Mouse (Mus musculus) CD4-positive naive resting alpha-beta T cell, adult 57 days (primary cell): ENCODE measurements around the gene Tmem86b. TPM values are rescaled to one million over a fixed set of nuclear protein-coding genes. Genes with fewer than 3 reads are reported as not detected.

Experiments
- total RNA-seq: library from RNA; stranded (reverse); gene quantifications from one replicate; pipeline ENCODE4 v1.2.4, GENCODE M21; 2023

Gene Tmem86b
- total RNA-seq, result 59.6 TPM

GRCm38 (mm10) chr7:4631031-4631430 is at the start of gene Tmem86b:
Gene Tmem86b, minus strand, starts transcription at chr7:4631422.

GRCm38 (mm10) chr7:4658912-4659551 is 27.8 kb upstream of the Tmem86b start, which contains the start of gene Ppp6r1:
Gene Ppp6r1, minus strand, starts transcription at chr7:4659019.

GRCm38 (mm10) chr7:4603873-4604272 is 27.3 kb downstream of the Tmem86b start, which contains the start of gene Ptprh:
Gene Ptprh, minus strand, starts transcription at chr7:4604041.

Other genes with a start within 250 kb of the Tmem86b start
- not detected for gene Gp6, start 233.7 kb downstream of the Tmem86b start, total RNA-seq
- 10.8 TPM for gene Rdh13, start 185.8 kb downstream of the Tmem86b start, total RNA-seq
- gene Eps8l1, start 170.7 kb downstream of the Tmem86b start, total RNA-seq, result 18.9 TPM
- gene Ppp1r12c, start 129.7 kb downstream of the Tmem86b start, total RNA-seq, result 279 TPM
- 5.2 TPM for gene Tnnt1, start 115.0 kb downstream of the Tmem86b start, total RNA-seq
- gene Tnni3, start 107.2 kb downstream of the Tmem86b start, total RNA-seq, result not detected
- gene Dnaaf3, start 99.0 kb downstream of the Tmem86b start, total RNA-seq, result not detected
- not detected for gene Syt5, start 83.9 kb downstream of the Tmem86b start, total RNA-seq
- gene Ptprh, start 27.4 kb downstream of the Tmem86b start, total RNA-seq, result 0.33 TPM
- 282 TPM for gene Ppp6r1, start 27.6 kb upstream of the Tmem86b start, total RNA-seq
- 76.6 TPM for gene Hspbp1, start 53.6 kb upstream of the Tmem86b start, total RNA-seq
- gene Brsk1, start 59.2 kb upstream of the Tmem86b start, total RNA-seq, result not detected
- not detected for gene Tmem150b, start 93.8 kb upstream of the Tmem86b start, total RNA-seq
- 70.4 TPM for gene Kmt5c, start 108.7 kb upstream of the Tmem86b start, total RNA-seq
- gene Cox6b2, start 121.7 kb upstream of the Tmem86b start, total RNA-seq, result 4.6 TPM
- gene Fam71e2, start 139.9 kb upstream of the Tmem86b start, total RNA-seq, result not detected
- gene Il11, start 151.4 kb upstream of the Tmem86b start, total RNA-seq, result not detected
- gene Tmem190, start 151.5 kb upstream of the Tmem86b start, total RNA-seq, result not detected
- 2.7 TPM for gene Tmem238, start 158.2 kb upstream of the Tmem86b start, total RNA-seq
- gene Rpl28, start 161.5 kb upstream of the Tmem86b start, total RNA-seq, result 2,201 TPM
- 163 TPM for gene Ube2s, start 181.2 kb upstream of the Tmem86b start, total RNA-seq
- 2.3 TPM for gene Shisa7, start 213.3 kb upstream of the Tmem86b start, total RNA-seq
- 9.7 TPM for gene Isoc2b, start 238.8 kb upstream of the Tmem86b start, total RNA-seq
- 13.4 TPM for gene Isoc2a, start 245.7 kb upstream of the Tmem86b start, total RNA-seq